ENCODE assay signal across 25 mouse cellular contexts in genomic region chr2:75816673-75817072, GRCm38 (mm10). TPM values are rescaled to one million over a fixed set of nuclear protein-coding genes. Genes with fewer than 3 reads are reported as not detected.
DNase-seq lines count a peak whose midpoint lies in the region; ATAC-seq lines count a peak whose summit lies in the region.
"Had no signal": no experiment of that assay in that cellular context is flagged by ENCODE, and none has a peak within 500 bp of the region (broad histone marks: within the 10 kb centered on the region; RNA-seq: fewer than 3 reads in every experiment).

No protein-coding gene starts in this region.

- H3K4me1 ChIP-seq in kidney, embryonic 14.5 days (ENCODE audit: control insufficient read depth, insufficient read depth, low read length) = peaks cover 37% of the 10 kb centered on the region
- peaks cover 37% of the 10 kb centered on the region for H3K4me1 ChIP-seq in kidney, embryonic 16.5 days (ENCODE audit: insufficient read depth, low read length)
- no peaks in the 10 kb centered on the region for H3K4me1 ChIP-seq in midbrain, embryonic 15.5 days
- H3K4me1 ChIP-seq: forebrain, embryonic 13.5 days had no signal

- WGBS in kidney, embryonic 14.5 days = 26% methylated on average over 6 of the region's 6 CpGs
- 22% methylated on average over 6 of the region's 6 CpGs for WGBS in kidney, embryonic 16.5 days
- 83% methylated on average over 6 of the region's 6 CpGs for WGBS in midbrain, embryonic 15.5 days

- no peak overlapping the region for H3K9ac ChIP-seq in kidney, embryonic 14.5 days (ENCODE audit: low read depth, low read length)
- no peak overlapping the region for H3K9ac ChIP-seq in kidney, embryonic 16.5 days (replicated peaks; ENCODE audit: low read length)
- no peak overlapping the region for H3K9ac ChIP-seq in midbrain, embryonic 15.5 days
- H3K9ac ChIP-seq: embryonic facial prominence, embryonic 12.5 days; forebrain, embryonic 13.5 days had no signal

- peak; percentile 1 for DNase-seq in heart, adult 11 months
- DNase-seq in heart, postnatal 10 days = no peak
- no peak for DNase-seq in kidney, postnatal 36 days
- DNase-seq in kidney, postnatal 10 days = no peak
- peak; percentile 31 for DNase-seq in mesoderm, embryonic 11.5 days (ENCODE audit: low read depth, low spot score)
- DNase-seq: adrenal gland, adult 8-10 months; adrenal gland, postnatal 14 days; adrenal gland, postnatal 36 days; B cell, adult 2 months; cerebellum, adult 11-12 months; cerebellum, adult 2 months; cerebellum, adult 9-10 months; cerebellum, postnatal 10 days; cerebellum, postnatal 25 days had no signal

- intact Hi-C loops in heart, postnatal 10 days (cut with DNase I) = no loop called here

- H3K27me3 ChIP-seq in kidney, embryonic 14.5 days (ENCODE audit: control insufficient read depth, insufficient read depth, low read length) = no peaks in the 10 kb centered on the region
- H3K27me3 ChIP-seq in kidney, embryonic 16.5 days (ENCODE audit: insufficient read depth, low read length) = no peaks in the 10 kb centered on the region
- no peaks in the 10 kb centered on the region for H3K27me3 ChIP-seq in midbrain, embryonic 15.5 days (replicated peaks)
- H3K27me3 ChIP-seq: CH12.LX; embryonic facial prominence, embryonic 12.5 days; forebrain, embryonic 13.5 days had no signal

- H3K4me2 ChIP-seq in kidney, embryonic 14.5 days (replicated peaks; ENCODE audit: low read depth, low read length) = no peak overlapping the region
- no peak overlapping the region for H3K4me2 ChIP-seq in kidney, embryonic 16.5 days (replicated peaks; ENCODE audit: low read depth, low read length)
- H3K4me2 ChIP-seq in midbrain, embryonic 15.5 days = no peak overlapping the region
- H3K4me2 ChIP-seq: embryonic facial prominence, embryonic 12.5 days; forebrain, embryonic 13.5 days had no signal

- no peak overlapping the region for H3K4me3 ChIP-seq in kidney, embryonic 14.5 days (ENCODE audit: low read length)
- no peak overlapping the region for H3K4me3 ChIP-seq in kidney, embryonic 16.5 days (ENCODE audit: low read length)
- no peak overlapping the region for H3K4me3 ChIP-seq in midbrain, embryonic 15.5 days
- H3K4me3 ChIP-seq: embryonic facial prominence, embryonic 10.5 days; embryonic facial prominence, embryonic 12.5 days; forebrain, embryonic 13.5 days had no signal

- ATAC-seq in kidney, embryonic 14.5 days (ENCODE audit: low FRiP score, low TSS enrichment) = peak; percentile 18; the same call in 1 of the 2 replicates
- peak; percentile 64 for ATAC-seq in kidney, embryonic 16.5 days (ENCODE audit: low FRiP score, low TSS enrichment)
- no peak for ATAC-seq in midbrain, embryonic 15.5 days (replicated peaks)
- ATAC-seq: activated CD4-positive, CD25-positive, alpha-beta regulatory T cell, adult 4 months; CD4-positive, CD25-positive, alpha-beta regulatory T cell, adult 4 months; forebrain, embryonic 13.5 days; Patski had no signal

- peak overlapping the region; percentile 10; the same call in 1 of the 2 replicates for H3K27ac ChIP-seq in kidney, embryonic 14.5 days (ENCODE audit: low read depth, low read length)
- H3K27ac ChIP-seq in kidney, embryonic 16.5 days (ENCODE audit: low read length) = 0 out of 2 replicates have a peak overlapping the region, but pooled peaks have one; percentile 6
- no peak overlapping the region for H3K27ac ChIP-seq in midbrain, embryonic 15.5 days
- H3K27ac ChIP-seq: embryonic facial prominence, embryonic 10.5 days; embryonic facial prominence, embryonic 12.5 days; forebrain, embryonic 13.5 days had no signal

- no peaks in the 10 kb centered on the region for H3K9me3 ChIP-seq in kidney, embryonic 14.5 days (ENCODE audit: control insufficient read depth, low read length)
- no peaks in the 10 kb centered on the region for H3K9me3 ChIP-seq in kidney, embryonic 16.5 days (ENCODE audit: low read length)
- no peaks in the 10 kb centered on the region for H3K9me3 ChIP-seq in midbrain, embryonic 15.5 days
- H3K9me3 ChIP-seq: embryonic facial prominence, embryonic 10.5 days; embryonic facial prominence, embryonic 12.5 days; forebrain, embryonic 13.5 days; G1E had no signal

- H3K36me3 ChIP-seq in kidney, embryonic 14.5 days (ENCODE audit: control insufficient read depth, insufficient read depth, low read length) = no peaks in the 10 kb centered on the region
- H3K36me3 ChIP-seq in kidney, embryonic 16.5 days (ENCODE audit: insufficient read depth, low read length) = no peaks in the 10 kb centered on the region
- no peaks in the 10 kb centered on the region for H3K36me3 ChIP-seq in midbrain, embryonic 15.5 days (replicated peaks)
- H3K36me3 ChIP-seq: embryonic facial prominence, embryonic 10.5 days; embryonic facial prominence, embryonic 12.5 days; G1E had no signal

RNA-seq across cellular contexts. Expression of gene Agps, which starts 15.3 kb away (rescaled TPM):
- total RNA-seq in heart, postnatal 10 days (2021) = 10 to 100 TPM; 44.1 to 44.8 TPM
- polyA plus RNA-seq in kidney, embryonic 14.5 days (2014; fragmentation: Nextera tagmentation; extraction: Ambion mirVana) = 33.9 and 51.3 TPM in 2 replicates
- 39.2 and 40.0 TPM in 2 replicates for polyA plus RNA-seq in kidney, embryonic 16.5 days (2015; fragmentation: Nextera tagmentation; extraction: Ambion mirVana)
- 30.6 and 30.9 TPM in 2 replicates for polyA plus RNA-seq in midbrain, embryonic 15.5 days (2015; fragmentation: Nextera tagmentation; extraction: Ambion mirVana)

Comparison
In these comparisons a context has a peak if more than half of its experiments do, and no peak if none do; other contexts are left out.
1. DNase-seq: peak in heart, adult 11 months (single experiment) and mesoderm, embryonic 11.5 days (single experiment); none in heart, postnatal 10 days (0 of 2), kidney, postnatal 36 days (0 of 2) and kidney, postnatal 10 days (single experiment).